Mouse (Mus musculus) E14TG2a.4 (cell line): ENCODE measurements around the gene Stx8.

Experiments used
- CTCF ChIP-seq: conservative IDR thresholded peaks from 2 replicates; pipeline ENCODE4 v1.5.1; 2014; ENCODE audit warnings: low read length
- NANOG ChIP-seq: IDR thresholded peaks from 2 replicates; pipeline ENCODE4 v1.6.1; 2014; ENCODE audit warnings: borderline replicate concordance, low read length, mixed read lengths
- POU5F1 ChIP-seq: IDR thresholded peaks from 2 replicates; pipeline ENCODE4 v1.6.1; 2014; ENCODE audit warnings: low read length, borderline replicate concordance

GRCm38 (mm10) chr11:68244254-68244991 lies 278.4 kb downstream of the Stx8 start:
- no peak for TF ChIP-seq CTCF
- no peak for TF ChIP-seq POU5F1
- TF ChIP-seq NANOG: no peak
